Mouse (Mus musculus) limb, embryonic 14.5 days (tissue): ENCODE results near the gene Csad. TPM values are rescaled to one million over a fixed set of nuclear protein-coding genes. Genes with fewer than 3 reads are reported as not detected.
"Not testable (repeated sequence)": the region's sequence is repeated elsewhere in the genome, so short reads cannot be mapped to it uniquely, and the experiment has no call there.

Source experiments
- ATAC-seq: fragments of 200-750 bp; cut with Nextera tagmentation; 2 replicates; pipeline ENCODE4 v1.8.0; 2017; ENCODE audit warnings: low read depth, moderate number of reproducible peaks, moderate TSS enrichment; ENCODE audit not compliant: low FRiP score
- DNase-seq: peaks from one replicate; pipeline ENCODE4 v3.0.0-alpha.2; 2015; ENCODE audit warnings: low spot score
- H3K27ac ChIP-seq: fragments of 300-500 bp; sonication (generic); replicated peaks from 2 replicates; pipeline ENCODE4 v1.5.1; 2014; ENCODE audit warnings: low read depth, mild to moderate bottlenecking, low read length, moderate library complexity, mixed read lengths
- H3K27me3 ChIP-seq: fragments of 300-500 bp; sonication (generic); 2 replicates; pipeline ENCODE4 v1.6.1; 2014; ENCODE audit warnings: low read length, mixed read lengths; ENCODE audit not compliant: control insufficient read depth, insufficient read depth
- H3K36me3 ChIP-seq: fragments of 300-500 bp; sonication (generic); 2 replicates; pipeline ENCODE4 v1.6.1; 2014; ENCODE audit warnings: mild to moderate bottlenecking, low read length, moderate library complexity, mixed read lengths; ENCODE audit not compliant: control insufficient read depth, insufficient read depth
- H3K4me1 ChIP-seq: fragments of 300-500 bp; sonication (generic); 2 replicates; pipeline ENCODE4 v1.6.1; 2014; ENCODE audit warnings: antibody characterized with exemption, low read length, mixed read lengths; ENCODE audit not compliant: control insufficient read depth, insufficient read depth
- H3K4me2 ChIP-seq: fragments of 300-500 bp; sonication (generic); replicated peaks from 2 replicates; pipeline ENCODE4 v1.6.1; 2014; ENCODE audit warnings: low read depth, mild to moderate bottlenecking, low read length, moderate library complexity; ENCODE audit not compliant: severe bottlenecking
- H3K4me3 ChIP-seq: fragments of 300-500 bp; sonication (generic); replicated peaks from 2 replicates; pipeline ENCODE4 v1.5.1; 2014; ENCODE audit warnings: low read length
- H3K9ac ChIP-seq: fragments of 300-500 bp; sonication (generic); 2 replicates; pipeline ENCODE4 v1.6.1; 2014; ENCODE audit warnings: mild to moderate bottlenecking, low read depth, low read length, moderate library complexity; ENCODE audit not compliant: severe bottlenecking
- H3K9me3 ChIP-seq: fragments of 300-500 bp; sonication (generic); 2 replicates; pipeline ENCODE4 v1.6.1; 2016; ENCODE audit warnings: low read length; ENCODE audit not compliant: control insufficient read depth
- POLR2A ChIP-seq: fragments of 200-500 bp; IDR thresholded peaks from 2 replicates; pipeline ENCODE4 v1.8.0; 2012; ENCODE audit warnings: inconsistent platforms, mild to moderate bottlenecking, moderate library complexity, borderline replicate concordance; ENCODE audit not compliant: insufficient read depth, insufficient read length; ENCODE audit errors: extremely low read depth
- WGBS: fragments of 180-500 bp; shearing (Covaris S2); extraction: QIAGEN DNeasy Blood & Tissue Kit; methylation state at CpG from one replicate; pipeline ENCODE4 v1.1.7; 2014; 5-methylcytosine and 5-hydroxymethylcytosine counted together
- polyA plus RNA-seq, 2 experiments: library from polyadenylated mRNA; depleted of rRNA in 1 of 2; stranded (reverse) in 1 of 2; unstranded in 1 of 2; fragments of >200 nt; fragmentation: Nextera tagmentation in 1 of 2; extraction: Ambion mirVana in 1 of 2; gene quantifications; 2 replicates each; pipeline versions ENCODE4 v1.2.1 to v1.2.3; 2012 to 2014

Gene Csad
- polyA plus RNA-seq, 2 experiments, result 66.1 to 112 TPM

DNA sequence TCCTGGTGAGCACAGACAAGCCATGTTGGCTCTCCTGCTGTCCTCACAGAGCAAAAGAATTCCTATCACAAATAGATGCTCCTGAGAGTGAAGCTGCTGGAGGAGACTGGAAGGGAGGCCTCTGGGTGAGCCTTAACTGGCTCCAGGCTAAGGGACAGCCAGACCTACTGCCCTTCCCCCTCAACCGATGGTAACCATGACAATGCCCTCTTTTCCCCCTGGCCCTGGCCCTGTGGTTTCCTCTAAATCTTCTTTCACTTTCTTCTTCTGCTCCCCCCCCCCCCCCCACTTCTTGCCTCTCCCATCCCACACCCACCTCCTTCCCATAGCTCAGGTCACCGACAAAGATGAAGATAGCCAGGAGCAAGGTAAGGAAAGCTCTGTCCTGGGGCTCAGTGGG lies 29.4 kb upstream of the Csad start:
- Histone ChIP-seq H3K27ac (no peak overlapping the region), H3K4me3 (no peak overlapping the region)

DNA sequence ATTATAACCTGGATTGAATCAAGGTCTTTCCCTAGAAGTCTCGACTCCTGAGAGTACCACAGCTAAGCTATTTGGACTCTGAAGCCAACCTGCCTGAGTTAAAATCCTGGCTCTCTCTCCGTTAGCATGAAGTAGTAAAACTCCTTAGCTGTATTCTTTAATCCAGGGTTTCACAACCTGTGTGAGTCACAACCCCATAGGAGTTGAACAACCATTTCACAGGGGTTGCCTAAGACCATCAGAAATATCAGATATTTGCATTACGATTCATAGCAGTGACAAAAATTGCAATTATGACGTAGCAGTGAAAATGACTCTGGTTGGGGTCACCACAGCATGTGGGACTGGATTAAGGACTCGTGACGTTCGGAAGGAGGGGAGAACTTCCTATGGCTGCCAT lies 28.2 kb upstream of the Csad start:
- no peak overlapping the region for H3K27ac ChIP-seq
- 48% methylated on average over 7 of the region's 7 CpGs for WGBS
- H3K9me3 ChIP-seq, result no peaks in the 10 kb centered on the region
- H3K9ac ChIP-seq, result no peak overlapping the region
- H3K4me3 ChIP-seq, result no peak overlapping the region
- H3K27me3 ChIP-seq, result no peaks in the 10 kb centered on the region
- H3K36me3 ChIP-seq, result peaks cover 38% of the 10 kb centered on the region
- ATAC-seq, result no peak
- no peak for DNase-seq
- 0 out of 2 replicates have a peak, but pooled peaks cover 3% of the 10 kb centered on the region for H3K4me1 ChIP-seq
- no peak overlapping the region for H3K4me2 ChIP-seq
- no peak for TF ChIP-seq POLR2A

More for the DNA sequence above, 29.4 kb upstream of the Csad start:
- no peak for TF ChIP-seq POLR2A
- Histone ChIP-seq H3K27me3 (no peaks in the 10 kb centered on the region), H3K36me3 (peaks cover 50% of the 10 kb centered on the region), H3K9me3 (no peaks in the 10 kb centered on the region), H3K9ac (no peak overlapping the region), H3K4me2 (no peak overlapping the region), H3K4me1 (0 out of 2 replicates have a peak, but pooled peaks cover 3% of the 10 kb centered on the region)
- DNase-seq (no peak), ATAC-seq (no peak)
- WGBS, result 0% methylated on average over 1 of the region's 2 CpGs

DNA sequence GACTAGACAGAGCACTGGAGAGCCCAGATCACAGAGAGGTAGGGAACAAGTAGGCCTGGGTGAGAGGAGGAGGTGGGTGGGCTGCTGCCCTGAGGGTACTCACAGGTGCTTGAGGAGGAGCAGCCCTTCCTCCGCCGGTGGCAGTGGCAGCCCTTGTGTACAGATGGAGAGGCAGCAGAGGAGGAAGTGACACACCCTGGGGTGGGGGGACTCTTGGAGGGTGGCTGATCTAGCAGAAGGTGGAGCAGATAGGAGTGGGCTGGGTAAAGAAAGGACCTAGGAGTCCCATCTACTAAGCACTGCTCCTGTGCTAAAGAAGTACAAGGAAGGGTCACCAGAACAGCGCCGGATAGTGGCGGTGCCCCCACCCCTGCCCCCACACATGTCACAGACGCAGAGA lies 27.2 kb upstream of the Csad start, which contains the start of gene Itgb7:
TSS of gene Itgb7 (minus strand) at position 197 of the 400 bp plus-strand sequence.
- Histone ChIP-seq H3K27me3 (no peaks in the 10 kb centered on the region), H3K4me1 (0 out of 2 replicates have a peak, but pooled peaks cover 3% of the 10 kb centered on the region), H3K36me3 (peaks cover 28% of the 10 kb centered on the region), H3K4me2 (no peak within 1 kb of the TSS), H3K4me3 (no peak within 1 kb of the TSS), H3K9me3 (no peaks in the 10 kb centered on the region), H3K27ac (no peak within 1 kb of the TSS), H3K9ac (no peak within 1 kb of the TSS)
- no peak for DNase-seq
- TF ChIP-seq POLR2A, result no peak
- no peak for ATAC-seq
- WGBS, result 35% methylated on average over 6 of the region's 6 CpGs

DNA sequence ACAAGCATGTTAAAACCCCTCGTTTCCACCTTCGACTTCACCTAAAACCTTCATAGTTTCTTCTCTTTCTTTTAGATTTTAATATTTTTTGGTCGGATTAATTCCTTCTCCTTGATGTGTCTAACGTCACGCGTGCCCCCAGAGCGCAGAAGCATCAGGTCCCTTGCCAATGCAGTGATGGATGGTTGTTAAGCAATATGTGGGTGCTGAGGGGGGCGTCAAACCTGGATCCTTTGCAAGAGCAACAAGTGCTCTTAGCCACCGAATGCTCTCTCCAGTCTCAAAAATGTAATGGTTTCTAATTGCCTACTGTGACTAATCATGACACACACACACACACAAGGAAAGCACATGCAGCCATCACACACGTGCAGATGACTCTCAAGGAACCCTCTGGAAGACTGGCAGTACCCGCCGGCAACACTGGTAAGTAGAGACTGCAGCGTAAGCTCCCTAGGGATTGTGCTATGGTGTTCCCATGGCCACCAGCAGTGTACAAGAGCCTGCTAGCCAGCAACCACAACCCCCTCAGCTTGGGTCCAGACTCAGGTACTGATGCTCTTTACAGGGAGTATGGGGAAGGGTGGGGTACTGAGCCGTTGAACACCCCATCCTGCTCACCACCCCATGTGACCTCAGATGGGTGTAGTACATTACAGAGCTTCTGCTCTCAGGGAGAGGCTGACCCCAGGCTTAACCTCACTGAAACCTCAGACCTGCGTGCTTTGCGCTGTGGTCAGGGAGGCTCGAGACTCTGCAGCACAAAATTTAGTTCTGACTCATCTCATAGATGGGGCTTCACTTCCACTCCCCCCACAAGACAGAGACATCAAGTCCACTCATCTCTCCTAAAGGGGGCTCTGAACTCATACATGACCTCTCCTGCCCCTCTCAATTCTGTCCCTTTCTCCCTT lies 26.1 kb upstream of the Csad start:
- no peak for DNase-seq
- H3K9ac ChIP-seq, result no peak overlapping the region
- H3K4me2 ChIP-seq, result no peak overlapping the region
- peaks cover 17% of the 10 kb centered on the region for H3K36me3 ChIP-seq
- H3K27me3 ChIP-seq, result no peaks in the 10 kb centered on the region
- no peaks in the 10 kb centered on the region for H3K9me3 ChIP-seq
- ATAC-seq, result no peak
- H3K4me1 ChIP-seq, result 0 out of 2 replicates have a peak, but pooled peaks cover 3% of the 10 kb centered on the region
- no peak overlapping the region for H3K4me3 ChIP-seq
- WGBS, result 75% methylated on average over 17 of the region's 17 CpGs
- no peak overlapping the region for H3K27ac ChIP-seq
- no peak for TF ChIP-seq POLR2A

DNA sequence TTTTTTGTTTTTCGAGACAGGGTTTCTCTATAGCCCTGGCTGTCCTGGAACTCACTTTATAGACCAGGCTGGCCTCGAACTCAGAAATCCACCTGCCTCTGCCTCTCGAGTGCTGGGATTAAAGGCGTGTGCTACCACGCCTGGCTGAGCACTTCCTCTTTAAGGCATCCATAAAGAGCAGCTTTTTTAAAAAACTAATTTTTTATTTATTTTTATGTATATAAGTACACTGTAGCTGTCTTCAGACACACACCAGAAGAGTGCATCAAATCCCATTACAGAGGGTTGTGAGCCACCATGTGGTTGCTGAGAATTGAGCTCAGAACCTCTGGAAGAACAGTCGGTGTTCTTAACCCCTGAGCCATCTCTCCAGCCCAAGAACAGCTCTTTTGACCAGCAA lies 21.1 kb upstream of the Csad start:
- not testable (repeated sequence) for H3K27me3 ChIP-seq, ATAC-seq, H3K4me1 ChIP-seq, H3K36me3 ChIP-seq, H3K4me3 ChIP-seq, H3K9ac ChIP-seq, H3K27ac ChIP-seq, H3K4me2 ChIP-seq, H3K9me3 ChIP-seq, DNase-seq
- 74% methylated on average over 6 of the region's 6 CpGs for WGBS
